Mouse (Mus musculus) myocyte (in vitro differentiated cells): ENCODE measurements at regions not wholly inside any gene's neighbourhood (a gene's known extent, or its start where the extent isn't known, plus 50 kb on each side); places are given as distances from the start of the nearest gene placed in this dataset.

ENCODE experiments used
- H3K27me3 ChIP-seq: one replicate; pipeline ENCODE4 v1.6.1; 2011; ENCODE audit not compliant: control insufficient read depth, insufficient read depth, insufficient read length
- H3K36me3 ChIP-seq: one replicate; pipeline ENCODE4 v1.6.1; 2011; ENCODE audit not compliant: control insufficient read depth, insufficient read depth
- H3K4me2 ChIP-seq: one replicate; pipeline ENCODE4 v1.6.1; 2011; ENCODE audit warnings: low read depth, control low read depth
- H3K4me3 ChIP-seq: one replicate; pipeline ENCODE4 v1.5.1; 2011; ENCODE audit warnings: mild to moderate bottlenecking, control low read depth, moderate library complexity
- H3K79me2 ChIP-seq: one replicate; pipeline ENCODE4 v1.6.1; 2011; ENCODE audit not compliant: control insufficient read depth, insufficient read depth
- H3ac ChIP-seq: one replicate; pipeline ENCODE4 v1.6.1; 2011; ENCODE audit not compliant: control insufficient read depth, insufficient read length
- CEBPB ChIP-seq: IDR thresholded peaks from 2 replicates; pipeline ENCODE4 v1.6.1; 2011; ENCODE audit warnings: mild to moderate bottlenecking, moderate library complexity; ENCODE audit not compliant: poor library complexity, insufficient read depth, severe bottlenecking
- E2F4 ChIP-seq: IDR thresholded peaks from one replicate; pipeline ENCODE4 v1.6.1; 2011; ENCODE audit warnings: mild to moderate bottlenecking, control low read depth, moderate library complexity; ENCODE audit not compliant: insufficient read depth
- MAX ChIP-seq: IDR thresholded peaks from one replicate; pipeline ENCODE4 v1.6.1; 2011; ENCODE audit warnings: low read depth, mild to moderate bottlenecking, control low read depth
- MYOD1 ChIP-seq, 3 experiments: IDR thresholded peaks; one replicate each; pipeline ENCODE4 v1.6.1; 2011; ENCODE audit warnings: control low read depth in 2 of 3, low read depth in 2 of 3, mild to moderate bottlenecking in 2 of 3, moderate library complexity in 1 of 3; ENCODE audit not compliant: insufficient read length in 2 of 3, control insufficient read depth in 1 of 3
- MYOG ChIP-seq, 3 experiments: IDR thresholded peaks; one replicate each; pipeline ENCODE4 v1.6.1; 2011; ENCODE audit warnings: control low read depth in 2 of 3, low read depth in 2 of 3, mild to moderate bottlenecking in 2 of 3; ENCODE audit not compliant: insufficient read length in 2 of 3, control insufficient read depth in 1 of 3, insufficient read depth in 1 of 3
- POLR2A ChIP-seq: IDR thresholded peaks from one replicate; pipeline ENCODE4 v1.6.1; 2011; ENCODE audit warnings: low read depth, mild to moderate bottlenecking, control low read depth, moderate library complexity; ENCODE audit not compliant: insufficient read length
- POLR2AphosphoS2 ChIP-seq: IDR thresholded peaks from one replicate; pipeline ENCODE4 v1.6.1; 2011; ENCODE audit warnings: low read depth, control low read depth; ENCODE audit not compliant: insufficient read length
- REST ChIP-seq: IDR thresholded peaks from one replicate; pipeline ENCODE4 v1.6.1; 2011; ENCODE audit warnings: mild to moderate bottlenecking, control low read depth, moderate library complexity; ENCODE audit not compliant: insufficient read depth, insufficient read length
- SRF ChIP-seq: IDR thresholded peaks from one replicate; pipeline ENCODE4 v1.6.1; 2011; ENCODE audit warnings: low read depth; ENCODE audit not compliant: control insufficient read depth, insufficient read length
- TCF12 ChIP-seq: IDR thresholded peaks from one replicate; pipeline ENCODE4 v1.6.1; 2011; ENCODE audit warnings: mild to moderate bottlenecking, control low read depth; ENCODE audit not compliant: poor library complexity, insufficient read depth, severe bottlenecking
- TCF3 ChIP-seq: IDR thresholded peaks from one replicate; pipeline ENCODE4 v1.6.1; 2011; ENCODE audit warnings: low read depth, control low read depth; ENCODE audit not compliant: insufficient read length
- USF1 ChIP-seq: IDR thresholded peaks from one replicate; pipeline ENCODE4 v1.6.1; 2011; ENCODE audit warnings: low read depth, mild to moderate bottlenecking, control low read depth, moderate library complexity

- Histone ChIP-seq H3K36me3 (no peaks in the 10 kb centered on the region), H3K4me3 (no peak overlapping the region), H3K27me3 (peaks cover 6% of the 10 kb centered on the region), H3ac (no peak overlapping the region), H3K4me2 (no peak overlapping the region), H3K79me2 (no peaks in the 10 kb centered on the region)
- no peak for TF ChIP-seq MAX
- TF ChIP-seq MYOG (IDR thresholded peaks at IDR 0.05; ENCODE audit: control insufficient read depth in 1 of 3, insufficient read depth in 1 of 3, insufficient read length in 2 of 3, low read depth in 2 of 3): no peak
- 0 out of 2 replicates have a peak, but pooled peaks have one; percentile 5 for TF ChIP-seq CEBPB
- no peak for TF ChIP-seq REST
Measured at GRCm38 (mm10) chr15:31979961-31980360, 197.1 kb upstream of the Tas2r119 start.

DNA sequence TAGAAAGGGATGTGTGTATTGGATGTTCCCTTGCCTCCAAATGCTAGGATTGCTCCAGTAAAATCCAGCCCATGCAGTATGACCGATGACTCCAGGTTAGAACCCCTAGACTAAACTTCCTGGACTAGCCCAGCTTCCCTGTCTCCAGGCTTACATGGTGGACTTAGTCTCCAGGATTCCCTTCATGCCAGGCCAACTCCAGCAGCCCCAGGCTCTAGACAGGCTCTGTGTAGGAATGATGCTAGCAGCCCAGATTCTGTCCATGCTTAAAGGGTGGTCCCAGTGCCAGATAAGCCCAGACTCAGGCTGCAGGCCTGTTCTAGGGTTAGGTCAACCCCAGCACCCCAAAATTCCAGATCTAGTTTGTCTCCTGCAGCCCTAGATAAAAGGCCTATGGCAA is 196.3 kb upstream of the Tas2r119 start:
- Histone ChIP-seq H3K79me2 (no peaks in the 10 kb centered on the region), H3K4me3 (no peak overlapping the region), H3K27me3 (peaks cover 6% of the 10 kb centered on the region), H3K4me2 (no peak overlapping the region), H3ac (no peak overlapping the region), H3K36me3 (no peaks in the 10 kb centered on the region)
- TF ChIP-seq USF1: no peak
- no peak for TF ChIP-seq MYOD1 (IDR thresholded peaks at IDR 0.05; ENCODE audit: control insufficient read depth in 1 of 3, insufficient read length in 2 of 3, low read depth in 2 of 3)
- no peak for TF ChIP-seq CEBPB
- TF ChIP-seq POLR2AphosphoS2: no peak
- TF ChIP-seq REST: no peak
- TF ChIP-seq TCF12: no peak
- no peak for TF ChIP-seq MYOG (IDR thresholded peaks at IDR 0.05; ENCODE audit: control insufficient read depth in 1 of 3, insufficient read depth in 1 of 3, insufficient read length in 2 of 3, low read depth in 2 of 3)
- TF ChIP-seq SRF: no peak
- no peak for TF ChIP-seq TCF3
- no peak for TF ChIP-seq E2F4
- no peak for TF ChIP-seq POLR2A
- no peak for TF ChIP-seq MAX

- H3K4me2 ChIP-seq: no peak overlapping the region
- no peaks in the 10 kb centered on the region for H3K79me2 ChIP-seq
- no peak overlapping the region for H3K4me3 ChIP-seq
- no peak overlapping the region for H3ac ChIP-seq
- TF ChIP-seq E2F4: no peak
- no peak for TF ChIP-seq POLR2AphosphoS2
- TF ChIP-seq USF1: no peak
- TF ChIP-seq CEBPB: no peak
- no peak for TF ChIP-seq SRF
- TF ChIP-seq MYOD1 (IDR thresholded peaks at IDR 0.05; ENCODE audit: control insufficient read depth in 1 of 3, insufficient read length in 2 of 3, low read depth in 2 of 3): no peak
- no peak for TF ChIP-seq TCF3
- no peak for TF ChIP-seq MAX
- no peak for TF ChIP-seq REST
- H3K27me3 ChIP-seq: peaks cover 11% of the 10 kb centered on the region
- no peaks in the 10 kb centered on the region for H3K36me3 ChIP-seq
Measured at GRCm38 (mm10) chr15:31987291-31987690, 189.8 kb upstream of the Tas2r119 start.

DNA sequence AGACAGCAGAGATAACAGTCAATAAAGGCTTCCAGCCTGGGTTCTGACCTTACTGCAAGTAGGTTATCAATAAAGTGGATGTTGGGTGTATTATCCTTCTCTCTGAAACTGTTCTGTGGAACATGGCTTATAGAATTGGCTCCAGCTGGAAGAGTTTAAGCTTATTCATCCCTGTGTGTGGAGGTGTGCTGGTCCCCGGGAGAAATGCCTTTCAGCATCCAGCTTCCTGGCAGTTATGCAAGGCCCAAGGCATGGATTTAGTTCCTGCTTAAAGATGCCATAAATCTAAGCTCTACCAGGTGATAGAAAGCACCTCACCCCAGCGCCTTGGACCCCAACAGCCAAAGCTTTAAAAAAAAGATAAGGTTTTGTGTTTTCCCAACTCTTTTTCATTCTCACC is 188.0 kb upstream of the Tas2r119 start:
- TF ChIP-seq USF1: no peak
- Histone ChIP-seq H3K79me2 (no peaks in the 10 kb centered on the region), H3ac (no peak overlapping the region), H3K4me2 (no peak overlapping the region), H3K4me3 (no peak overlapping the region), H3K27me3 (peaks cover 11% of the 10 kb centered on the region), H3K36me3 (no peaks in the 10 kb centered on the region)

- H3K4me2 ChIP-seq: no peak overlapping the region
- no peak overlapping the region for H3K4me3 ChIP-seq
- no peaks in the 10 kb centered on the region for H3K36me3 ChIP-seq
- H3ac ChIP-seq: no peak overlapping the region
- no peaks in the 10 kb centered on the region for H3K79me2 ChIP-seq
- TF ChIP-seq MAX (no peak), SRF (no peak), REST (no peak), E2F4 (no peak), CEBPB (no peak), POLR2A (no peak), USF1 (no peak), TCF3 (no peak), POLR2AphosphoS2 (no peak), MYOG (IDR thresholded peaks at IDR 0.05; ENCODE audit: control insufficient read depth in 1 of 3, insufficient read depth in 1 of 3, insufficient read length in 2 of 3, low read depth in 2 of 3) (no peak), MYOD1 (IDR thresholded peaks at IDR 0.05; ENCODE audit: control insufficient read depth in 1 of 3, insufficient read length in 2 of 3, low read depth in 2 of 3) (no peak), TCF12 (no peak)
- peaks cover 11% of the 10 kb centered on the region for H3K27me3 ChIP-seq
Measured at GRCm38 (mm10) chr15:31989593-31990290, 187.3 kb upstream of the Tas2r119 start.
